Mouse (Mus musculus): Measurements from ENCODE around the gene Fmnl3. TPM values are rescaled to one million over a fixed set of nuclear protein-coding genes. Genes with fewer than 3 reads are reported as not detected.

The Fmnl3 gene
- not detected in 2 replicates for polyA plus RNA-seq (2012; ENCODE audit: insufficient read depth, insufficient read length, low replicate concordance, missing spikeins)

DNA sequence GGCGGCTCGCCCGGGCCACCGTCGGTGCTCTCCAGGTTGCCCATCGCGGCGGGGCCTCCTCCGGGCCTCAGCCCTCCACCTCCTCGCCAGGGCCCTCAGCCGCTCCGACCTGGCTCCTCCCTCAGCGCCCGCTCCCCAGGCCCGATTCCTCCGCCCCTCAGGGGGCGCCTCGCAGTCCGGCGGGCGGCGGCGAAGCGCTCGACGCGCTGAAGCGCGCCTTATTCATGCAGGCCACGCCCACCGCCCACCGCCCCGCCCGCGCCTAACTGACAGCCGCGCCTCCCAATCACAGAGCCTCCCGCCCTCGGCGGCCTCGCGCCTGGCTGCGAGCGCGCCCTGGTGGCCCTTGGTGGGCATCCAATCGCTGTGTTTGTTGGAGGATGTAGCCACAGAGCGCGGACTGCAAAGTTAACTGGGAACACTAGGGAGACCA, at the start of gene Fmnl3:
Gene Fmnl3 (minus strand): TSS at position 224 of the 433 bp plus-strand sequence.
- TF ChIP-seq CTCF (IDR thresholded peaks at IDR 0.05; ENCODE audit: insufficient read depth, low read depth, low read length), result peak; percentile 86
- peak; percentile 62; the same call in 1 of the 2 replicates for TF ChIP-seq POLR2A (IDR thresholded peaks at IDR 0.05; ENCODE audit: insufficient read depth, low read depth, low read length)
- no peak within 1 kb of the TSS for H3K27ac ChIP-seq (ENCODE audit: insufficient read depth, low read depth, low read length)
- under 1% methylated on average over 48 of the region's 48 CpGs for WGBS
- H3K4me1 ChIP-seq (ENCODE audit: control insufficient read depth, insufficient read depth, low read length), result peaks cover 8% of the 10 kb centered on the region
- H3K4me3 ChIP-seq (ENCODE audit: insufficient read depth, low read depth, low read length), result peak within 1 kb of the TSS; percentile 60

DNA sequence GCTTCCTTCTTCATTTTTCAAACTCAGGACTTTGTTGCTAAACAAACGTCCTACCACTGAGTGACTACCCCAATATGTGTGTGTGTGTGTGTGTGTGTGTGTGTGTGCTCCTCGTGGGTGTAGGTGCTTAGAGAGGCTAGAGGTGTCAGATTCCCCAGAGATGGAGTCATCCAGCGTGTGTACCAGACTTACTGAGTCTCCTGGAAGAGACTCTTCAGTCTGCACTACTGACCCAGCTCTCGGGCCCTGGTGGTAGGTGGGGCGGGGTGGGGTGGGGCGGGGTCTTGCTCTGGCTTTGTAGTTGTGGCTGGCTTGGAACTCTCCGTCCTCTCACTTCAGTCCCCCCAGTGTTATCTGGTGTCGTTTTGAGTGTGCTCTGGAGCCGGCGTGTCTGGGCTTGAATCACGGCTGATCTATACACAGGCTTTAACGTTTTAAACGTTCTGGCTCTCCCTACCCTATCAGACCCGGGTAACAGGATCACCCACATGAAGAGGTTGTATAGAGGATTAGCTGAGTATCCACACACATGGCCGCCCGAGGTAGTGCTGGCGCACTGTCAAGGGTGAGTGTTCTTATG, 47.5 kb upstream of the Fmnl3 start:
- Histone ChIP-seq H3K4me3 (ENCODE audit: insufficient read depth, low read depth, low read length) (no peak overlapping the region), H3K4me1 (ENCODE audit: control insufficient read depth, insufficient read depth, low read length) (peaks cover 6% of the 10 kb centered on the region), H3K27ac (ENCODE audit: insufficient read depth, low read depth, low read length) (no peak overlapping the region)
- TF ChIP-seq CTCF (IDR thresholded peaks at IDR 0.05; ENCODE audit: insufficient read depth, low read depth, low read length), result no peak
- no peak for TF ChIP-seq POLR2A (IDR thresholded peaks at IDR 0.05; ENCODE audit: insufficient read depth, low read depth, low read length)
- 56% methylated on average over 17 of the region's 17 CpGs for WGBS

DNA sequence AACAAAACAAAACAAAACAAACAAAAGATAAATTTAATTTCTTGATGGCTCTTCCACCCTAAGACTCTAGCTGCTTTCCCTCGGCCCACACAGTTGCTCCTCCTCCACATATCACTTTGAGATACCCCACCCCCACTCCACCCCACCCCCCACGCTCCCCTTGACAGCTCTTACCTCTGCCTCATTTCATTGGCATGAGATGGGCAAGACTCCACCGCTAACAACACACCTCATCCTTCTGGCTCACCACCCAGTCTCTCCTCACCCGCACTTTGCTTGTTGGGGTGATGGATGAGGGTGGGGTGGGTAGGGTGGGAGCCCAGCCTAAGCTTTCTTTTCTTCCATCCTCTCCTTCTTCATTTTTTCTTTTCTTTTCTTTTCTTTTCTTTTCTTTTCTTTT, 46.7 kb upstream of the Fmnl3 start:
- TF ChIP-seq POLR2A (IDR thresholded peaks at IDR 0.05; ENCODE audit: insufficient read depth, low read depth, low read length) (no peak), CTCF (IDR thresholded peaks at IDR 0.05; ENCODE audit: insufficient read depth, low read depth, low read length) (no peak)
- WGBS, result 30% methylated on average over 4 of the region's 4 CpGs

DNA sequence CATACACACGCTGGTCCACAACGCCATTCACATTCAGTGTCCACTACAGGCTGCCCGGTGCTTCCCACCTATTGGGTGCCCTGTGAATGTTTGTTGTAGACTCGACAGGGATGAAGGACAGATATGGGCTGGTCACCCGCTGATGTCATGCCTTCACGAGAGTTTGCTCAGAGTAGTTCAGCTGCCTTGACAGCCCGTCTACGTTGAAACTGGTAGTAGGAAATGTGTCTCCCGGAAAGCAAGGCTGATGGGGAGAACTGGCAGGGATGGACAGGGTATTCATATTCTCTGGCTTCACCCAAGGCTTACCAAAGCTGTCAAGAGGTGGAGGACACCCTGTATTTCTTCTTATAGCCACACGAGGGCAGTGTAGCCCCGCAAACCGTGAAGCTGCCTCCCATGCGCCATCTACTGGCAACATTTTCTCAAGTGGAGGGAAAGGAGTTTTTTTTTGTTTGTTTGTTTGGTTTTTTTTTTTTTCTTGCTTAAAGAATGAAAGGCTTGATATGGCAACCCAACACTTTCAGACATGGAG, 46.1 kb upstream of the Fmnl3 start:
- Histone ChIP-seq H3K4me1 (ENCODE audit: control insufficient read depth, insufficient read depth, low read length) (peaks cover 13% of the 10 kb centered on the region), H3K27ac (ENCODE audit: insufficient read depth, low read depth, low read length) (no peak overlapping the region), H3K4me3 (ENCODE audit: insufficient read depth, low read depth, low read length) (no peak overlapping the region)
- WGBS, result 16% methylated on average over 13 of the region's 13 CpGs
- TF ChIP-seq POLR2A (IDR thresholded peaks at IDR 0.05; ENCODE audit: insufficient read depth, low read depth, low read length), result no peak
- peak; percentile 99 for TF ChIP-seq CTCF (IDR thresholded peaks at IDR 0.05; ENCODE audit: insufficient read depth, low read depth, low read length)

More for the DNA sequence above, 46.7 kb upstream of the Fmnl3 start:
- Histone ChIP-seq H3K4me1 (ENCODE audit: control insufficient read depth, insufficient read depth, low read length) (peaks cover 8% of the 10 kb centered on the region), H3K4me3 (ENCODE audit: insufficient read depth, low read depth, low read length) (no peak overlapping the region), H3K27ac (ENCODE audit: insufficient read depth, low read depth, low read length) (no peak overlapping the region)

DNA sequence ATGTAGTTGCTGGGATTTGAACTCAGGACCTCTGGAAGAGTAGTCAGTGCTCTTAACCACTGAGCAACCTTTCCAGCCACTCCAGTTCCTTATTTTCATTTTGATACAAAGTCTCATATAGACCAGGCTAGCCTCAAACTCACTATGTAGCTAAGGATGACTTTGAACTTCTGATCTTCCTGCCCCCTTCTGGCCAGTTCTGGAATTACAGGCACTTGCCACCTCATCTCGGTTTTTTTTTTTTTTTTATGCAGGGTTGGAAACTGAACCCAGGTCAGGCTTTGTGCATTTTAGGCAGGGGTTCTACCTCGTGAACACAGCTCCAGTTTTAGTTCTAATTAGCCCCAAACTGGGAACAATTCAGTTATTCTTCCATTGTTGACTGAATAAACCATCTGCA, 45.5 kb upstream of the Fmnl3 start:
- WGBS, result 5% methylated on average over 2 of the region's 2 CpGs
- Histone ChIP-seq H3K4me1 (ENCODE audit: control insufficient read depth, insufficient read depth, low read length) (peaks cover 13% of the 10 kb centered on the region), H3K27ac (ENCODE audit: insufficient read depth, low read depth, low read length) (no peak overlapping the region), H3K4me3 (ENCODE audit: insufficient read depth, low read depth, low read length) (no peak overlapping the region)
- TF ChIP-seq CTCF (IDR thresholded peaks at IDR 0.05; ENCODE audit: insufficient read depth, low read depth, low read length) (no peak), POLR2A (IDR thresholded peaks at IDR 0.05; ENCODE audit: insufficient read depth, low read depth, low read length) (no peak)

DNA sequence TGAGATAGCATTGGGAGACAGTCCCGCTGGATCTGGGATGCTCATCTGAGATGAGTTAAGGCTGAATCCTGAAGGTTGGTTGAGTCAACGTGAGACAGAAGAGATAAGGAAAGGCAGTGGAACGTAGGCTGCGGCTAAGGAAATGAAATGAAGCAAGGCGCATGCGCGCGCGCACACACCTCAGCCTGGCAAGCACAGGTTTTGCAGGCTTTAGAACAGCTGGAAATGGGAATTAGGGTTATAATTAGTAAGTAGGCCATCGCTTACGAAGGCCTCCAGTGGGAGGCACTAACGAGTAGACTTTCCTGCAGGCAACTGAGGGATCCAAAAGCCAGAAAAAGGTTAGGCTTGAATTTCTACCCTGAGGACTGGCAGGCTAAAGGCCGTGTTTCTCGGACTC, 41.5 kb upstream of the Fmnl3 start:
- TF ChIP-seq CTCF (IDR thresholded peaks at IDR 0.05; ENCODE audit: insufficient read depth, low read depth, low read length), result no peak
- no peak for TF ChIP-seq POLR2A (IDR thresholded peaks at IDR 0.05; ENCODE audit: insufficient read depth, low read depth, low read length)
- Histone ChIP-seq H3K27ac (ENCODE audit: insufficient read depth, low read depth, low read length) (0 out of 2 replicates have a peak overlapping the region, but pooled peaks have one; percentile 17), H3K4me1 (ENCODE audit: control insufficient read depth, insufficient read depth, low read length) (peaks cover 13% of the 10 kb centered on the region), H3K4me3 (ENCODE audit: insufficient read depth, low read depth, low read length) (no peak overlapping the region)
- 36% methylated on average over 14 of the region's 14 CpGs for WGBS

DNA sequence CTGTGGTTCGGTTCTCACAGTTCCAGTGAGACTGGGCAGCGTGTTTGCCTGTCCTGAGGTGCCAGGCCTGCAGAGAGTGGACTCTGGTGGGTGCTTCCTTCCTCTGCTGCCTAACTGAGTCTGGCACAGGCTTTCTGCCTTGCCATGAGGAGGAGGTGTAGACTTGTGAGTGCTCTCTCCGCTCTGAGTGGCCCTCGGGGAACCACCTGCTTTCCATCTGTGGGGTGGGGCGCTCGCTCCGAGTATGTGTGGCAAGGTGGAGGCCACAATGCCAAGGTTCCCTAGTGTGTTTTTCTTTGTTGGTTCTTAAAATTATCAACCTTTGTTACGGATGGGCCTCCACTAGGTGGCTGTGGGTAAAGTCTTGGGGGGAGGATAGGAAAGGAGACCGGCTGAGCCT, 38.6 kb upstream of the Fmnl3 start:
- no peak overlapping the region for H3K4me3 ChIP-seq (ENCODE audit: insufficient read depth, low read depth, low read length)
- 88% methylated on average over 9 of the region's 9 CpGs for WGBS
- TF ChIP-seq POLR2A (IDR thresholded peaks at IDR 0.05; ENCODE audit: insufficient read depth, low read depth, low read length), result no peak
- no peak for TF ChIP-seq CTCF (IDR thresholded peaks at IDR 0.05; ENCODE audit: insufficient read depth, low read depth, low read length)
- H3K27ac ChIP-seq (ENCODE audit: insufficient read depth, low read depth, low read length), result no peak overlapping the region
- H3K4me1 ChIP-seq (ENCODE audit: control insufficient read depth, insufficient read depth, low read length), result peaks cover 13% of the 10 kb centered on the region

DNA sequence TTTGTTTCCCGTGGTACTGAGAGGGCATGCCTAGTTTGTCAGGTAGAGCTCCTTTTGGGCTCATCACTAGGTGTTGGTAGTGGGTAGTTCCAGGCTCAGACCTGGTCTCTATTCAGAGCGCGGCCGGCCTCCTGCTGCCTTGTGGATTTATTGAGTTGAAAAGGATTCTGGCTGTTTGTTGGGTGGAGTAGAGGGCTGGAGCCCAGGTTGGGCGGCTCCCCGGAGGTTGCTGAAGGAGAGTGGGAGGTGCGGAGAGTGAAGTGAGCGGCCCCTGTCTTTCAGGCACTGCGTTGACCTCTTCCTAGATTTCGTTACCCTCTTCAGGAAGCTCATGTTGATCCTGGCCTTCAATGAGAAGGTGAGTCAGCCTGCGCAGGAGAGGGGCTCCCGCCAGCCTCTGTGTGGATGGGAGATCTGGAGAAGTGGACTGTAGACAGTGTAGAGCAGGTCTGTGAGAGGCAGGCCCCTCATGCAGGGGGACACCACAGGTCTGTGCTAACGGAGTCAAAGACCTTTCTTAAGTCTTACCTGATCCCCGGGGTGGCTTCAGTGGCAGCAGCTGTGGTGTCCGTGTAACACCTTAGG, 36.8 kb upstream of the Fmnl3 start:
- Histone ChIP-seq H3K4me1 (ENCODE audit: control insufficient read depth, insufficient read depth, low read length) (peaks cover 13% of the 10 kb centered on the region), H3K4me3 (ENCODE audit: insufficient read depth, low read depth, low read length) (no peak overlapping the region), H3K27ac (ENCODE audit: insufficient read depth, low read depth, low read length) (no peak overlapping the region)
- TF ChIP-seq CTCF (IDR thresholded peaks at IDR 0.05; ENCODE audit: insufficient read depth, low read depth, low read length) (no peak), POLR2A (IDR thresholded peaks at IDR 0.05; ENCODE audit: insufficient read depth, low read depth, low read length) (no peak)
- WGBS, result 86% methylated on average over 15 of the region's 15 CpGs

DNA sequence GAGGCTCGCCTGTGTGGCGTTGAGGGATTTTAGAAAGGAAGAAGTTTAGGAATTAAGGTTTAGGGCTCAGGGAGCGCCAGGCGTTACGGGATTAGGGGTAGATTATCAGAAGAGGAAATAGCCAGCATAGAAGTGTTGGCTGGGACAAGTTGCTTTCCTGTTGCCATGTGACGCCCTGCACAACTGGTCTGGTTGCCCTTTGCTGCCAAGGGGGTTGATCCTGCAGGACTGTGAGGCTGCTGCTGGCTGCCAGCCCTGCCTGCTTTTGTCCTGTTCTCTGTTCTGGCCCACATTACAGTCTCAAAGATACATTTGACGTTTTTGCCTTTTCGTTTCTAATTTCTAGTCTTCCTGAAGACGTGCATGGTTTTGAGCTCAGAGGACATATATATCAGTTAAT, 34.9 kb upstream of the Fmnl3 start:
- TF ChIP-seq CTCF (IDR thresholded peaks at IDR 0.05; ENCODE audit: insufficient read depth, low read depth, low read length) (no peak), POLR2A (IDR thresholded peaks at IDR 0.05; ENCODE audit: insufficient read depth, low read depth, low read length) (no peak)
- H3K4me3 ChIP-seq (ENCODE audit: insufficient read depth, low read depth, low read length), result no peak overlapping the region
- H3K4me1 ChIP-seq (ENCODE audit: control insufficient read depth, insufficient read depth, low read length), result peaks cover 4% of the 10 kb centered on the region
- 58% methylated on average over 9 of the region's 9 CpGs for WGBS
- no peak overlapping the region for H3K27ac ChIP-seq (ENCODE audit: insufficient read depth, low read depth, low read length)
